ENCODE assay signal across 9 mouse cellular contexts in the genomic region with DNA sequence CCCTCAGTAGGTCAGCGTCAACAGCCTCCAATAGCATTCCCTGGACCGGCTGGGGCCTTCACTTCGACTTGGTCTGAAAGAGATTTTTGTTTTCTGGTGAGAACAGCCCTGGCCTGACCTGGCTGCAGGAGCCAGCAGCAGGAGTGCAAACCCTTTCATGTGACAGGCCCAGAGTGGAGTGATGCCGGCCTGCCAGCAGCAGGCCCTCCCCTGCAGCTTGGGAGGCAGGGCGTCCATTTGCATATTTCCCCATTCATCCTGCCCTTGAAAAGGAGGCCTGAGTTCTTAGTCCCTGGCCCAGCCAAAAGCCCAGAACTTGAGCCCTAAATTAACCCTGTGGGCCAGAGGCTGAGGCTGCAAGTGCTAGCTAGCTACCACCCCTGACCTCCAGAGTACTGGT. TPM values are rescaled to one million over a fixed set of nuclear protein-coding genes. Genes with fewer than 3 reads are reported as not detected.
DNase-seq lines count a peak whose midpoint lies in the region; ATAC-seq and TF ChIP-seq lines count a peak whose summit lies in the region.
"Had no signal": no experiment of that assay in that cellular context is flagged by ENCODE, and none has a peak within 500 bp of the region (broad histone marks: within the 10 kb centered on the region; RNA-seq: fewer than 3 reads in every experiment).

No protein-coding gene starts in this region.

- TF ChIP-seq CTCF in CH12.LX (conservative IDR thresholded peaks at IDR 0.05 in 1 of 2, IDR thresholded peaks at IDR 0.05 in 1 of 2; ENCODE audit: low read depth in 2 of 2, low read length in 2 of 2) = no peak
- no peak for TF ChIP-seq CTCF in stomach, postnatal 0 days (IDR thresholded peaks at IDR 0.05; ENCODE audit: low read depth)
- TF ChIP-seq CTCF in thymus, adult 2 months (IDR thresholded peaks at IDR 0.05; ENCODE audit: borderline replicate concordance, control insufficient read depth, extremely low read depth, insufficient read depth, low read length, poor library complexity) = no peak

- no peak overlapping the region for H3K27ac ChIP-seq in CH12.LX (ENCODE audit: insufficient read depth, low read depth)
- H3K27ac ChIP-seq in embryonic facial prominence, embryonic 10.5 days (replicated peaks) = peak overlapping the region; percentile 72
- peak overlapping the region; percentile 83 for H3K27ac ChIP-seq in hindbrain, embryonic 10.5 days
- no peak overlapping the region for H3K27ac ChIP-seq in stomach, postnatal 0 days (replicated peaks)
- H3K27ac ChIP-seq in thymus, adult 2 months (ENCODE audit: control insufficient read depth, insufficient read depth, low read length) = no peak overlapping the region
- H3K27ac ChIP-seq: kidney, postnatal 0 days had no signal

- TF ChIP-seq POLR2A in CH12.LX (IDR thresholded peaks at IDR 0.05; ENCODE audit: low read depth, low read length) = no peak
- no peak for TF ChIP-seq POLR2A in thymus, adult 2 months (IDR thresholded peaks at IDR 0.05; ENCODE audit: control insufficient read depth, extremely low read depth, insufficient read depth, low read length, poor library complexity)

- H3K79me2 ChIP-seq in CH12.LX (replicated peaks; ENCODE audit: control insufficient read depth, extremely low read depth, insufficient read depth, poor library complexity, severe bottlenecking) = peaks cover 24% of the 10 kb centered on the region

- TF ChIP-seq RAD21 in CH12.LX (IDR thresholded peaks at IDR 0.05; ENCODE audit: low read depth, low read length) = no peak

- H3K27me3 ChIP-seq in CH12.LX (replicated peaks) = no peaks in the 10 kb centered on the region
- no peaks in the 10 kb centered on the region for H3K27me3 ChIP-seq in embryonic facial prominence, embryonic 10.5 days (replicated peaks; ENCODE audit: low read depth, poor library complexity, severe bottlenecking)
- H3K27me3 ChIP-seq in hindbrain, embryonic 10.5 days (ENCODE audit: insufficient read depth, poor library complexity, severe bottlenecking) = no peaks in the 10 kb centered on the region
- H3K27me3 ChIP-seq in stomach, postnatal 0 days (ENCODE audit: control insufficient read depth, insufficient read depth, low read length) = no peaks in the 10 kb centered on the region
- H3K27me3 ChIP-seq in thymus, adult 2 months (ENCODE audit: control insufficient read depth, insufficient read depth, low read length) = no peaks in the 10 kb centered on the region

- no peak overlapping the region for H3K4me2 ChIP-seq in CH12.LX (ENCODE audit: insufficient read depth, low read depth, poor library complexity, severe bottlenecking)
- H3K4me2 ChIP-seq in stomach, postnatal 0 days (replicated peaks; ENCODE audit: low read depth) = no peak overlapping the region

- no peak for TF ChIP-seq EP300 in CH12.LX (IDR thresholded peaks at IDR 0.05; ENCODE audit: low read length)
- TF ChIP-seq EP300 in stomach, postnatal 0 days (optimal IDR thresholded peaks at IDR 0.05) = no peak

- ATAC-seq in cerebellum, adult (ENCODE audit: insufficient number of reproducible peaks, low FRiP score, low TSS enrichment) = no peak
- no peak for ATAC-seq in stomach, postnatal 0 days (ENCODE audit: low FRiP score, low TSS enrichment)

- in situ Hi-C loops in CH12.LX (cut with MboI; ENCODE audit: low pct_ligation_motif_present, low pct_unique_long_range_greater_than_20kb, low sequenced_read_pairs) = loop anchor here (10.0 to 25.0 kb wide), 2 partner anchors 350 to 553 kb away; partner anchors contain the start of genes Hint1 and Lyrm7

- 6% methylated on average over 5 of the region's 5 CpGs for WGBS in embryonic facial prominence, embryonic 10.5 days
- WGBS in hindbrain, embryonic 10.5 days = 4% methylated on average over 5 of the region's 5 CpGs
- 25% methylated on average over 5 of the region's 5 CpGs for WGBS in stomach, postnatal 0 days
- WGBS in thymus, adult 2 months = 79% methylated on average over 5 of the region's 5 CpGs

- no peak overlapping the region for H3K9ac ChIP-seq in CH12.LX (ENCODE audit: insufficient read depth, low read depth)
- no peak overlapping the region for H3K9ac ChIP-seq in stomach, postnatal 0 days (ENCODE audit: low read length)

- dilution Hi-C loops in CH12.LX (cut with MboI; ENCODE audit: extremely low pct_ligation_motif_present, extremely low pct_unique_long_range_greater_than_20kb, low sequenced_read_pairs) = no loop called here

- DNase-seq in cerebellum, adult 11-12 months = peak; percentile 65
- DNase-seq in CH12.LX (ENCODE audit: extremely low read depth) = peak; percentile 71
- DNase-seq in embryonic facial prominence, embryonic 10.5 days (ENCODE audit: low spot score) = peak; percentile 62
- DNase-seq in hindbrain, embryonic 10.5 days (ENCODE audit: low spot score) = peak; percentile 70
- DNase-seq in lung, postnatal 25 days (ENCODE audit: low spot score) = peak; percentile 29
- DNase-seq in stomach, postnatal 0 days (ENCODE audit: low spot score) = peak; percentile 24
- DNase-seq in thymus, adult 2 months = no peak

- peaks cover 4 to 72% of the 10 kb centered on the region in 2 experiments for H3K36me3 ChIP-seq in CH12.LX (replicated peaks in 1 of 2; ENCODE audit: control insufficient read depth in 1 of 2, insufficient read depth in 1 of 2, low read length in 1 of 2)
- H3K36me3 ChIP-seq in embryonic facial prominence, embryonic 10.5 days (replicated peaks) = no peaks in the 10 kb centered on the region
- H3K36me3 ChIP-seq in hindbrain, embryonic 10.5 days = no peaks in the 10 kb centered on the region
- no peaks in the 10 kb centered on the region for H3K36me3 ChIP-seq in stomach, postnatal 0 days (ENCODE audit: control insufficient read depth, insufficient read depth, low read length)
- no peaks in the 10 kb centered on the region for H3K36me3 ChIP-seq in thymus, adult 2 months (ENCODE audit: control insufficient read depth, insufficient read depth, low read length)

- H3K4me1 ChIP-seq in CH12.LX (ENCODE audit: control insufficient read depth in 1 of 2, insufficient read depth in 2 of 2) = peaks cover 31 to 94% of the 10 kb centered on the region in 2 experiments
- peaks cover 40% of the 10 kb centered on the region for H3K4me1 ChIP-seq in embryonic facial prominence, embryonic 10.5 days
- H3K4me1 ChIP-seq in hindbrain, embryonic 10.5 days (replicated peaks) = peaks cover 56% of the 10 kb centered on the region
- H3K4me1 ChIP-seq in stomach, postnatal 0 days (replicated peaks; ENCODE audit: control insufficient read depth, insufficient read depth) = no peaks in the 10 kb centered on the region
- H3K4me1 ChIP-seq in thymus, adult 2 months (replicated peaks; ENCODE audit: control insufficient read depth, insufficient read depth, low read length) = no peaks in the 10 kb centered on the region

- H3K4me3 ChIP-seq in CH12.LX (replicated peaks in 1 of 3; ENCODE audit: low read depth in 2 of 3, low read length in 2 of 3, poor library complexity in 1 of 3) = no peak overlapping the region
- no peak overlapping the region for H3K4me3 ChIP-seq in embryonic facial prominence, embryonic 10.5 days
- H3K4me3 ChIP-seq in hindbrain, embryonic 10.5 days = no peak overlapping the region
- H3K4me3 ChIP-seq in stomach, postnatal 0 days (ENCODE audit: low read depth, low read length) = no peak overlapping the region
- H3K4me3 ChIP-seq in thymus, adult 2 months (ENCODE audit: control insufficient read depth, insufficient read depth, low read length) = no peak overlapping the region

- H3K9me3 ChIP-seq in CH12.LX (replicated peaks; ENCODE audit: low read length) = no peaks in the 10 kb centered on the region
- no peaks in the 10 kb centered on the region for H3K9me3 ChIP-seq in embryonic facial prominence, embryonic 10.5 days
- no peaks in the 10 kb centered on the region for H3K9me3 ChIP-seq in hindbrain, embryonic 10.5 days
- H3K9me3 ChIP-seq in stomach, postnatal 0 days (ENCODE audit: control insufficient read depth, low read length) = no peaks in the 10 kb centered on the region

TF ChIP-seq in CH12.LX, 34 proteins besides CTCF, POLR2A, EP300 and RAD21 (continues in another document):
- TF ChIP-seq CHD1 (IDR thresholded peaks at IDR 0.05; ENCODE audit: low read depth, low read length) (no peak), ZKSCAN1 (IDR thresholded peaks at IDR 0.05; ENCODE audit: borderline replicate concordance, low read depth, low read length) (no peak), TBP (conservative IDR thresholded peaks at IDR 0.05; ENCODE audit: low read depth, low read length) (0 out of 2 replicates have a peak, but pooled peaks have one; percentile 41), HCFC1 (IDR thresholded peaks at IDR 0.05; ENCODE audit: low read depth, low read length) (no peak), MEF2A (IDR thresholded peaks at IDR 0.05; ENCODE audit: borderline replicate concordance, low read depth, low read length) (no peak), CHD2 (IDR thresholded peaks at IDR 0.05; ENCODE audit: low read length) (no peak), MAZ (IDR thresholded peaks at IDR 0.05; ENCODE audit: low read depth, low read length) (0 out of 2 replicates have a peak, but pooled peaks have one; percentile 20)

RNA-seq across cellular contexts. Expression of gene Acsl6, which starts 8.4 kb away (rescaled TPM):
- total RNA-seq in CH12.LX (2012; rRNA removed) (94.7 and 96.9 TPM in 2 replicates), CH12.LX (2014; rRNA removed) (74.1 and 74.9 TPM in 2 replicates)
- polyA plus RNA-seq in CH12.LX (2012; ENCODE audit: insufficient read length, low read depth) = 204 and 222 TPM in 2 replicates
- polyA plus RNA-seq in embryonic facial prominence, embryonic 10.5 days (2016; fragmentation: Nextera tagmentation; extraction: Ambion mirVana) = 4.0 and 5.2 TPM in 2 replicates
- 12.4 and 18.2 TPM in 2 replicates for polyA plus RNA-seq in hindbrain, embryonic 10.5 days (2016; fragmentation: Nextera tagmentation; extraction: Ambion mirVana)
- 1.1 and 1.3 TPM in 2 replicates for polyA plus RNA-seq in stomach, postnatal 0 days (2015; fragmentation: Nextera tagmentation; extraction: Ambion mirVana)
- 0.27 and 0.40 TPM in 2 replicates for polyA plus RNA-seq in thymus, adult 2 months (2012; rRNA removed)

RNA-seq across cellular contexts. Expression of gene Il3, which starts 44.9 kb away (rescaled TPM):
- total RNA-seq in CH12.LX (2012; rRNA removed) (2.7 and 4.8 TPM in 2 replicates), CH12.LX (2014; rRNA removed) (1.5 and 1.9 TPM in 2 replicates)
- polyA plus RNA-seq in CH12.LX (2012; ENCODE audit: insufficient read length, low read depth) = 1.3 and 3.5 TPM in 2 replicates
- not detected in 2 replicates for polyA plus RNA-seq in embryonic facial prominence, embryonic 10.5 days (2016; fragmentation: Nextera tagmentation; extraction: Ambion mirVana)
- not detected in 2 replicates for polyA plus RNA-seq in hindbrain, embryonic 10.5 days (2016; fragmentation: Nextera tagmentation; extraction: Ambion mirVana)
- polyA plus RNA-seq in stomach, postnatal 0 days (2015; fragmentation: Nextera tagmentation; extraction: Ambion mirVana) = not detected in 2 replicates
- polyA plus RNA-seq in thymus, adult 2 months (2012; rRNA removed) = not detected in 2 replicates
- polyA plus RNA-seq: kidney, postnatal 0 days had no signal

RNA-seq across cellular contexts. Expression of gene Meikin, which starts 58.4 kb away (rescaled TPM):
- total RNA-seq in CH12.LX (2012; rRNA removed) (not detected in 2 replicates), CH12.LX (2014; rRNA removed) (not detected in 2 replicates)
- not detected in 2 replicates for polyA plus RNA-seq in CH12.LX (2012; ENCODE audit: insufficient read length, low read depth)
- polyA plus RNA-seq in embryonic facial prominence, embryonic 10.5 days (2016; fragmentation: Nextera tagmentation; extraction: Ambion mirVana) = not detected in 2 replicates
- not detected in 2 replicates for polyA plus RNA-seq in hindbrain, embryonic 10.5 days (2016; fragmentation: Nextera tagmentation; extraction: Ambion mirVana)
- polyA plus RNA-seq in stomach, postnatal 0 days (2015; fragmentation: Nextera tagmentation; extraction: Ambion mirVana) = 0.06 TPM in 1 of 2 replicates, not detected in the other
- not detected in 2 replicates for polyA plus RNA-seq in thymus, adult 2 months (2012; rRNA removed)
- polyA plus RNA-seq: kidney, postnatal 0 days had no signal

Comparison
In these comparisons a context has a peak if more than half of its experiments do, and no peak if none do; other contexts are left out.
1. H3K27ac ChIP-seq: peak in embryonic facial prominence, embryonic 10.5 days (single experiment) and hindbrain, embryonic 10.5 days (single experiment); none in CH12.LX (single experiment), stomach, postnatal 0 days (single experiment) and thymus, adult 2 months (single experiment).
2. RNA of gene Acsl6, which starts 8.4 kb away (polyA plus RNA-seq): 204 to 222 TPM in CH12.LX; 12.4 to 18.2 TPM in hindbrain, embryonic 10.5 days, 4.0 to 5.2 TPM in embryonic facial prominence, embryonic 10.5 days, 1.1 to 1.3 TPM in stomach, postnatal 0 days and 0.27 to 0.40 TPM in thymus, adult 2 months; every median in the first group is over 10 times any median in the second.